Mouse (Mus musculus) gastrocnemius, postnatal 4 days (tissue): Measurements from ENCODE around the gene Ptpn14. TPM values are rescaled to one million over a fixed set of nuclear protein-coding genes. Genes with fewer than 3 reads are reported as not detected.
A peak's percentile ranks its signal among the peaks of the same experiment; 100 is the strongest.

Experiments used
- DNase-seq, 2 experiments: peaks; one replicate each; pipeline ENCODE4 v3.0.0; 2021 to 2022; ENCODE audit warnings: low spot score in 2 of 2, mixed read lengths in 2 of 2
- total RNA-seq, 2 experiments: library from RNA; stranded (reverse); gene quantifications; 2 replicates each; pipeline ENCODE4 v1.2.3; 2021

Ptpn14 gene
- total RNA-seq, 2 experiments from 2014 or later = 19.7 to 22.1 TPM

DNA sequence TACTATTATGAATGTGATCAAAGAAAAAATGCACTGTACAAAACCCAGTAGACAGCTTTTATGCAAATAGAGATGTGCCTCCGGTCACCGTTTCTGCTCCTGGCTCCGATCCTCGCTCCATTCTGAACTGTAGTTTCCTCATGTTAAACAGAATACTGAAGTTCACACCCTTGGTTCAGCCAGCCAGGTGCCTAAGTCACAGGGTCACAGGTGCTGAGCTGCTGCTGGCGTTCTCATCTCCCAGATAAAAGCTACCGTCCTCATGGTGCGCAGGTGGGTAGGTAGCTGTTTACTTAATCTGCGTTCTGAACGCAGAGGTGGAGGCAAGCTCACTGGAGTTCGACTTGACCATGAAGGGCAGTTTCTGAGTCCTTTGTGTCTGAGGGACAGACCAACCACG lies 75.7 kb downstream of the Ptpn14 start:
- DNase-seq = no peak

DNA sequence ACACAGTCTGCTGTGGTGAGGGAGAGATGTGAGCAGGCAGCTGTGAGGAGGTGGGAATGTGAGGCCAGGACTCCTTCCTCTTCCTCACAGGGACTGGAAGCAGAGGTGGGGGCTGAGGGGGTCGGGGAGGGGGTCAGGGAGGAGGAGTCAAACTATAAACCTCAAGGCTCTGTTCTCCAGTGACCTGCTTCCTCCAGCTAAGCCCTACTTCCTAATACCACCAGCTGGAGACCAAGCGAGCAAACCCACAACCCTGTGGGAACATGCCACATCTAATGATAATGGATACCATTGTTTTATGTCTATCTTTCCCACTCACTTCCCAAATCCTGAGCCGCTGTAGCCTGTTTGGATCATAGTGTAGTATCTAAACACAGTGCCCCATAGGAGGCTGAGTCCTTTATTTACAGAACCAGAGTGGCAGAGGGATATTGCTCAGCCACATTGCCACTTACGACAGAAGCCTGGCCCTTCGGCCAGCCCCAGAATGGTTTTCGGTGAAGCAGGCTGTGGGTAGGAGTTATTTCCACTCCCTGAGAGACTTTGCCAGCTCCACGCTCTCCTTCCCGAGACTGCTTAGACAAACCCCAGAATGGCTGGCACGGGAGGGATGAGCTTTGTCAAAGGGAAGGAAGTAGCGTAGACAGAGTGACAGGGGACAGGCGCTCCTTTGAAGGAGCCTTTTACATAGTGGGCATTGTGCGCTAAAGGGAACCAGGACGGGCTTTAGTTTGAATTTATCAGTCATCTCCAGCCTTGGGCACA lies 78.6 kb downstream of the Ptpn14 start:
- DNase-seq = no peak

DNA sequence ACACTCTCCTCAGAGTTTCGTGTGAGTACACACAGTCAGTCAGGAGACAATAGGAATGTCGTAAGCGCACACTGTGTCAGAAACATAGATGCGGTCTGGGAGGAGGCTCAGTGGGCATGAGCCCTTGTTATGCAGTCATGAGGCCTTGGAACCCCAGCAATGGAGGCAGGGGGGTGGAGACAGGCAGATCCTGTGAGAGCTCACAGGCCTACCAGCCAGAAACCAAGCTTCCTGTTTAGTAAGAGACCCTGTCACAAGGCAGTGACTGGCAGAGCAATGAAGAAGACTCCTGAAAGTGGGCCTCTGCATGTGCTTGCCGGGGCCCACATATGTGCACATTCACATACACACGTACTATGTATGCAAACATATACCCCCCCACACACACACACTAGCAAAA lies 79.9 kb downstream of the Ptpn14 start:
- DNase-seq = no peak

DNA sequence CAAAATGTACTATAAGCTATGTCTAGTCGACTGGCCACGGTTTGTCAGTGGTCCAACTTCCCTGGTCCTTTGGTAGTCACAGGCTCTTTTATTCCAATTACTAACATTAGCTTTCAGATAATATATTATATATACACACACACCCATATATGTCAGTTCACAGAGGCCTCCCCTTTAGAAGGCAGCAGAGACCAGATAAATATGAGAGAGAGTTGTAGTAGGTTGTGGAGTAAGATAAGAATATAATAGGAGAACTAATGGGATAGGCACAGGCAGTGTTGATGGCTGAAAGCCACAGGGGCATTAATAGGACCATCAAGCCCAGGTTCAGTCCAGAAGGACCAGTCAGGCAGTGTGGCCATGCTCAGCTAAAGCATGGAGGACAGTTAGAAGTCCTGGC lies 80.4 kb downstream of the Ptpn14 start:
- no peak for DNase-seq

DNA sequence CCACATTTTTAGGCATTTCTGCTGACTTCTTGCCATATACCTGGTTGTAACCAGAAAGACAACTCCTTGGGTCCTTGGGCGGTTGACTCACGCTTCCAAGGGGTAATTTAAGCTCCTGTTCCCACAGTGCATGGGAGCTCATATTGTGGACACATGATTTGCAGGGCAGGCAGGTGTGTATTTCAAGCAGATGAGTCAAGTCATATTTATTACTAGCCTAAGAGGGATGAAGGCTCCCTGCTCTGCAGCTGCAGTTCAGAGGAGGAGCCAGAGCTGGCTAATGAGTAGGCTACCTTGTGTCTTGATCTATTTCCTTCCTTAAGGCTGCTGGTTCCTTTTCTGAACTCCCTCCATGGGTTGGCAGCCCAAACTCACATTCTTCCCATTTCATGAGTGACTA lies 83.7 kb downstream of the Ptpn14 start:
- no peak for DNase-seq

DNA sequence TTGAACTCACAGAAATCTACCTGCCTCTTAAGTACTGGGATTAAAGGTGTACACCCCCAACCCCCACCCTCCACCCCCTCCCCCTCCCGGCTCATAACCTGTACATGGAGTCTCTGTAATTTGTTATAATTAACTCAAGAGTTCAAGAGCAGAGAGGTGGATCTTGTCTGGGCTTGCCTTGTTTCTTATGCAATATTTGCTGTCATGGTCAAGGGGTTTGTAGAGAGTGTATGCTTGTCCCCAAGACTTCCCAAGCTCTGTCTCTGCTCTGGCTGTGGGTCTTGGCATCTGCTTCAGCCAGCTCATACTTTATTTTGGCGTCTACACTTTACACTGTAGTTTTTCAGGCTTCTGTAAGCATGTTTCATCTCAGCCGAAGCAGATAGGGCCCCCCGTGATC lies 86.3 kb downstream of the Ptpn14 start:
- no peak for DNase-seq

DNA sequence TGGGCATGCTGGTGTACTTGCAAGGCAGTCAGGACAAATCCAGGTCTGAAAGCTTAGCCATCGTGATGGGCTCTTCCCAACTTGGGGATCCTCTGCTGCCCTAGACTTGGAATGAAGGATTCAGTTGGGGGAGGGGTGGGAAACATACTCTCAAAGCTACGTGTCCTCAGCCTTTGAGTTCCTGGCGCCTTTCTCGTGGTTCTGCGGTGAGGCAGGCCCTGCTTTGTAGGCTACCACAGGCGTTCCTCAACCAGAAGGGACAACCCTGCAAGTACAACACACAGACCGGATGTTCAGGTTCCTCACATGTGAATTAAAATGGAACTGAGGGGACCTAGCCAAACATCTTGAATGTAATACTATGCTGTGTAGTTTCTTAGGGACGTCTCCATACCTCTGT lies 89.0 kb downstream of the Ptpn14 start:
- no peak for DNase-seq

DNA sequence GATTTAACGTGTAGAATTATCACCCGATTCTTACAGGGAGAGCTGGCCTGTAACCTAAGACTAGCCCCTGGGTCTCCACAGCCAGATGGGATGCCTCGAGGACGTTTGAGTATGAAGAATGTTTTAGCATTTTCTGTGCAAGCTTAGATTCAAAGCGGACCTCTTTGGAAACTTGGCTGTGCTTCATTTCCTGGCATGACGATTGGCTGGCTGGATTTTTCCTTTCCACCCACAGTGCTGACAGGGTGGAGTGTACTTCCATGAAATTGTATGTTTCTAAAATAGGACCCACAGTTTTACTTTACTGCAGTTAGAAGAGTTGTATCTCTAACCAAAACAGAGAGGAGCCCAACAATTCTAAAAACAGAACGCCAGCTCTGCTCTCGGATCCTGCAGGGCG lies 89.7 kb downstream of the Ptpn14 start:
- peak in 1 of 2 experiments; percentile 46 for DNase-seq

DNA sequence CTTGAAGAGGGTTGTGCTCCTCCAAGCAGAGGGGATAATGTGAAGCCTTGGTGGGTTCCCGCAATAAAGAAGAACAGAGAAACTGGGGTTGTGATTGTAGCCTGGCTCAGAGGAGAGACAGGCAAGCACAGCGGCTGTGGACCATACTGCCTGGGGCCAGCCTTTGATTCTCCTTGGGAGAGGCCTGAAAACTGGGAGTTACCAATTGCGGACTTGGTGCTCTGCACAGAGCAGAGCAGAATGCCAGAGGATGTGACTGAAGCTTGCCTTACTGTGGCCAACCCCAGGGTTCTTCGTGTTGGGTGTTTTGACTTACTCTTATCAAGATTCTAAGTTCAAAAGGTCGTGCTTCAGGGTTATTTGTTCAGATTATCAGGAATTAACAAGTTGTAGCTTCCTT lies 92.0 kb downstream of the Ptpn14 start:
- no peak for DNase-seq

DNA sequence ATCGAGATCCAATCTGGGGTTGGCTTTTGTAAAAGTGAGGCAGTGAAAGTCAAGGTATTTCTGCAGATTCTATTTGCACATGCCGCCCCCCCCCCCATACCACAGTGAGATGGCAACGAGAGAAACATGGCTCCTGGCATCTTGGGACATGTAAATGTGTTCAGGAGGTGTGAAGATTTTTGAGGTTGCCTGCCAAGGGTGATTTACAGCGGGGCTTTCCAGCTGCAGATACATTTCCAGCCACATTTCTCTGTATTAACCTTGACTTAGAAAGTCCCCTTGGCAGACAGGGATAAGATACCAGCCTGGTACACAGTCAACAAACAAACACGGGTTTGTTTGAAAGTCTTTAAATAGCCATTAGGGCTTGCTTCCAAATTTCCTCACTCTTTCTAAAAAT lies 96.4 kb downstream of the Ptpn14 start:
- DNase-seq = no peak

DNA sequence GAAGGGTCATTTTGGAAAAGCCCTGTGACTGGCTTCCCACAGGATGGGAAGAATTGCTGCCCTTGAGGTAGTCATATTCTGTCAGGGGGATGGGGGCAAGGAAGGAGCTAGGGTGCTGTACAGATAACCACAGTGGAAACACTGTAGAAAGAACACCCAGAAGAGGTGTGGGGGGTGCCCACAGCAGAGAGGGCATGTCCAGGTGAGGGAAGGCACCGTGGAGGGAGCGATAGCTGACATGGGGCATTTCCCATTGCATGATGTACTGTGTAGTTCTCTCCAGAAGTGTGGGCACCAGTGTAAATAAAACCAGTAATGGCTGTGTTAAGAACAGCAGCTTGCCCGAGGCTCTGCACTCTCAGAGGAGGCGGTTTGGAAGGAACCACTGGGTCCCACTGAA lies 102.3 kb downstream of the Ptpn14 start:
- no peak for DNase-seq

DNA sequence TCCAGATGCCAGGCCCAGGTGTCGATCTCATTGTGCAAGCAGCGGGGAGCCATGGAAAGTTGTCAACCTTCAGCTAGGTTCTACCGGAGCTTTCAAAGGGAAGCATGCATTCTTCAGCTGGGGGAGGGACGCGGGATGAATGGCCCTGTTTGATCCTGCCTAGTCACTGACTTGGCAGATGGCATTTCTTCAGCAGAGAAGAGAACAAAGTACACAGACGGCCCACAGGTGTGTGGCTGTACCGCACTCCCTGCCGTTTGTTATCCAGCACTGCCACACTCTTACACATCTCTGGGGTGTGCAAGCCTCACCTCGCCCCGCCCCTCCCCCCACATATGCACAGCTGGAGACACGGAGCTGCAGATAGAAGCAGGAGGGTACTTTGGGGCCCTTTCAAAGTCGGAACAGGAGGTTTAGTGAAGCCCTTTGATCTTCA lies 102.7 kb downstream of the Ptpn14 start:
- DNase-seq = no peak

DNA sequence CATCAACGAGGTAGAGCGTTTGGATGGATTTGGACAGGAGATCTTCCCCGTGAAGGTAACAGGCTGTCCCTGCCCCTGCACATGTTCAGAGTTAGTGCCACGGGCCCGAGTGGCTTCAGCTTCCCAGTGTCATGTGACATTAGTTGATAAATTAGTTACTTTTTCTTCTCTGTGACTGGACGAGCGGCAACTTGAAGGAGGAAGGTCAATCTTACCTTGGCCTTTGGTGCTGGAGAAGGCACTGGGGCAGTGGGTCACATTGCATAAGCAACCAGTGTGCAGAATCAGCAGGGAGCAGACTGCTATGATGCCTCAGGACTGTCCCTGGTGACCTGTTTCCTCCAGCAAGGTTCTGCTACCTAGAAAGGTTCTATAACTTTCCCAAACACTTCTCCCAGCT lies 105.3 kb downstream of the Ptpn14 start:
- DNase-seq = no peak

DNA sequence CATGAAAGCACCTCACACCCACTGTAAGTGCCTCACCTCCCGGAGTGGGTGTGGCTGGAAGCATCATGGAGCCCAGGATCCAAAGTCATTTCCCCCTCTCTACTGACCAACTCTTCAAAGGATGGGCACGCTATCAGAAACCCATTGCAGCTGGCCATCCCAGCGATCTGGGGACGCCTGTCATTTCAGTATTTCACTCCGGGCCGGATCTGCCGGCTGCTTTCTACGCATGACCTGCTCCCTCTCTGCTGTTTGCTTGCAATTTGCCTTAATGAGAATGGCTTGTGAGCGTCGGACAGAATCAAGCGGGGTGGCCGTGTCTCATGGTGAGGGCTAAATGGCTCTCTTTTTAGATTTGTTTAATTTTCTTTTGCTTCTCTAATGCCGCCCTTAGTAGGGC lies 106.1 kb downstream of the Ptpn14 start:
- DNase-seq = no peak

DNA sequence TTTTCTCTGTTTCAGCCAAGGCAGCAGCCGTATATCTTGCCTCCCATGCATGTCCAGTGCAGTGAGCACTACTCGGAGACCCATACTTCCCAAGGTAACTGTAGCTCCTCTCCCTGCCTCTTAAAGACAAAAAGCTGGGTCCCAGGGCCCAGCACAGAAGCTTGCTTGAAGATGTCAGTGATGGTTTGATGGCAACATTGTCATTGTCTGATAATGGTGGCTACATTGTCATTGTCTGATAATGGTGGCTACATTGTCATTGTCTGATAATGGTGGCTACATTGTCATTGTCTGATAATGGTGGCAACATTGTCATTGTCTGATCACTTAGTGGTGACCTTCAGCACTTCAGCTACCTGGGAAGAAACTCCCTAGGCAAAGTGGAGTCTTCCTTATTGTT lies 118.3 kb downstream of the Ptpn14 start:
- no peak for DNase-seq

DNA sequence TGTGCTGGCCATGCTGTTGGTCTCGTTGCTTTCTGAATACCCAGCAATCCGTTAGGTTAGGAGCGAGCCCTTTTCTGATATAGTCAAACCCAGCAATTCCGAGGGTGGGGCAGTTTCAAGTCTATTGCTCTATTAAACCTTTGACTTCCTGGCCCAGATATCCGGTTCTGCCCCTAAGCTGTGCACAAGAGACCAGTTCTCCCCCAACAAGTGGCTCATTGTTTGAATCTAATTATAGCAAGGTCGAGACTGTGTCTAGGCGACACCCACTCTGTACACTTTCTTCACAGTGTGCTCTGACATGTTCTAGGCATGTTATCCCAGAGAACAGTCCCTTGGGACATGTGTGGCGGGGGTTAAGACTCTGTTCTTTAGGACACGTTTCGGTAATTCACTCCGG lies 121.5 kb downstream of the Ptpn14 start:
- no peak for DNase-seq

DNA sequence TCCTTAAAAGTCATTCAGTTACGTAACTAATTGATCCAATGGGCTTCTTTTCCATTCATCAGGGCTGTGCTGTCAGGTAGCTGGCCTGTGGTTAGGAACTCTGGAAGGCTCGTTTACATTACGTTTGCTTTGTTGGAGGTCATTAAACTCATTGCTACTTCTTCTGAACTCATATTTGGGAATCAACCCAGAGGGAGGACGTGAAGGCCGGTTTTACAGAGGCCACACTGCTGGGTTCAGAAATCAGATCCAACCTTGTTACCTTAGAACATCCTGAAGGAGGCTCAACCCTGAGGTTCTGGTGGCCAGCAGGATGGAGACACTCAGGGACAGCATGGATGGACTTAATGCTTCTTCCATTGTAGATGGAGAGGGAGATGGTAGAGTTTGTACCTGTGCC lies 124.0 kb downstream of the Ptpn14 start:
- no peak for DNase-seq

DNA sequence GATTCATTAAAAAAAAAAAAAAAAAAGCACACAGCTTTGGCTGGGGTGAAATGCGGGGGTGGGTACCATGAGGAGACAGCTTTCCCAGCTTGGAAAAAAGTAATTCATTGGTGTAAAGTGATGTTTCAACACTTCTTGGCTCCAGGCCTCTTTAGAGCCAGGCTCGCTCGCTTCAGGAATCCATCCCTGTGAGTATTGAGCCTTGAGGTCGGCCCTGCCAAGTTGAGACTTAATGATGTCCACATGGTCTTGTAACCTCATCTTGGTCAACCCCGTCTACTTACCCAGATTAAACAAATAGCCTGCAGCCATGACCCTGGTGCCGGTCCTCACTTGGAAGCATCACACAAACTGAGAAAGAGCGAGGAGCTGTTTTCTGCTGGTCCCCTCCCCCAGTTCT lies 124.4 kb downstream of the Ptpn14 start:
- DNase-seq = no peak

DNA sequence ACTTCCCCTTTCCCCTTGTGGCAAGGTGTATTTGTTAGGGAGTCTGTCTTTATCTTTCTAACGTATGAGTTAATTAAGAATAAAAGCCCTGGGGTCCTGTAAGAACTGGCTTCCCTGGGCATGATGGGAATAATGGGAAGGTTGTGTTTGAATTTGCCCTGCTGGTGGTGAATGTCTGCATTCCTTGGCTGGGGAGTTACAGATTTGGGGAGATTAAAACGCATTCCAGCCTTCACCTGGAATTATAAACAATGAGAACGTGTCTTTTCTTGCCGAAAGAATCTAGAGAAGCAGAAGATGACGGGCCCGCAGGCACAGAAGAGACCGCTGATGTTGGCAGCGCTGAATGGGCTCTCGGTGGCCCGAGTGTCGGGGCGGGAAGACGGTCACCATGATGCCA lies 126.6 kb downstream of the Ptpn14 start:
- DNase-seq = no peak

DNA sequence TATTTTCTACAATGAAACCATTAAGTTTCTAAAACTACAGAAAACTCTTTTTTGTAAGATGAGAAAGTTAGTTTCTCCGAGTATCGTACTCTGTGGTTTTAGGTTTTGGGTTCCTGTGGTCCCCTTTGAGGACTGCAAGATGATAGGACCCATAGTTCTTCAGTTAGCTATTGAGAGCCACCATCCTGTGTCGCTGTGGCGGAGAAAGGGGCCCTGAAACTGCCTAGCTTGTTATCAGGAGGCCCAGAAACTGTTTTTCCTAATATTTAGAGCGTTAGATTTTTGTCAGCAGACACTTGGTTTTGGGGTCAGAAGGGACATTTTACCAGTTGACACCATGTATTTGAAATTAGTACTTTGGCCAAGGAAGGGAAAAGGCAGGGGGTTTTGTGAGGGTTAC lies 127.7 kb downstream of the Ptpn14 start:
- no peak for DNase-seq

DNA sequence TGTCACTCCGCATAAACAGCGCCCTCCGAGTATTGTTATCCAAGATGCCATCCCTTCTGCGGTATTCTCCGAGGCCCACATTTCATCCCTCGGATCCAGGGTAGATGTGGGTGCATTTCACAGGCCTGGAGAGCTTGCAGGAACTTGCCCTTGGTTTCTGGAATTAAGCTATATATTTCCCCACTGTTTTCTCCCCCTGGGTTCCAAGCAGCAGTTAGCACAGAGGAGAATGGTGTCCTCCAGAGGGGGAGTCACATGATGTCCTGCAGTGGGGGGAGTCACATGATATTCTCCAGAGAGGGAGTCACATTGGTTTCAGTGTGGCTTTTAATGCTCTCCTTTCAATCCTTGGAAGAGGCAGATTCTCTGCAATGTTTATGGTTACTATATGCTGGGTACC lies 130.3 kb downstream of the Ptpn14 start:
- DNase-seq = no peak

DNA sequence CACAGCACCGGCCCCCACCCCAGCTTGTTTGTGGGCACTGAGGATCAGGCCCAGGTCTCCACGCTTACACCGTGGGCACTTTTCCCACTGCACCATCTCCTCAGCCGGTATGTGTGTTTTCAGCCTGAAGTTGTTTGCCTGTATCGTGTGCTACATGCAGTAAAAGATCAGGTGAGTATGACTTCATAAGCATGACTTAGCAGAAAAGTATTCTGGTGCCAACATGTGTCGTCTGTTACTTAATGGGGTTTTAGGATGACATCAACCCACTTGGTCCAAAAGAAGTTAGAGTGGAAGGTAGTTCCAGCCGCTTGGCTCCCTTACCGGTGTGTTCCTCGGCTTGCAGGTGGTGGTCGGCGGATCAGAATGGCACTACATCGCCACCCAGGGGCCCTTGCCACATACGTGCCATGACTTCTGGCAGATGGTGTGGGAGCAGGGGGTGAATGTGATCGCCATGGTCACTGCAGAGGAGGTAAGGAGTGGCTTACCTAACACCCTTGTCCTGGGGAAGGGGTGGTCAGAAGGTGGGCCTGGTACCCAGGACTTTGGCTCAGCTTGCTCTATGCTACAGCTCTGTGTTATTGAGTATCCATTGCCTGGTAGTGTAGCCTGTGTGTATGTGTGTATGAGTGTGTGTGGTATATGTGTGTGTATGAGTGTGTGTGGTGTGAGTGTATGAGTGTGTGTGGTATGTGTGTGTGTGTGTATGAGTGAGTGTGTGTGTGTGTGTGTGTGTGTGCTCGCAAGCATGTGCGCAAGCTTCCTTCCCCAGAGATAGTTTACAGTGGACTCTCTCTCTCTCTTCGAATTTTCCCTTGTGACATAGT lies 132.3 kb downstream of the Ptpn14 start:
- DNase-seq = no peak

DNA sequence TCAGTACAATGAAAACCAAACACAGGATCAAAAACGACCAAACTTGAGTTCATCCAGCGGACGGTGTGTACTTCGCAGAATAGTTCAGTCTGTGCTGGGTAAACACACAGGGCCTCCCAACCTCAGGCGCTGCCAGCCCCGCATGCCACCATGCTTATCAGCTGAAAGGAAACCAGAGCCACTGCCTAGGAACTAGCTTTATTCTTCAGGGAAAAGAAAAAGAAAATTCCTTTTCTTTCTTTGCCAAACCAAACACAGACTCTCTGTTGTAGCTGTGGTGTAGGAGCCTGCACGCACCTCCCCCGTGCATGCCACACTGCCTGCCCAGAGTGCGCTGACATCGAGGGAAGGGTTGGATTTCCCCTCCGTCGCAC lies 132.9 kb downstream of the Ptpn14 start:
- DNase-seq = no peak
